Mouse (Mus musculus) gastrocnemius, adult 18-20 months (tissue): ENCODE measurements around the gene Asb7. TPM values are rescaled to one million over a fixed set of nuclear protein-coding genes. Genes with fewer than 3 reads are reported as not detected.

Source experiments
- DNase-seq: peaks from one replicate; pipeline ENCODE4 v3.0.0; 2021; ENCODE audit warnings: low spot score
- long read RNA-seq, 2 experiments: library from polyadenylated mRNA; stranded (forward); transcript quantifications; one replicate each; pipeline ENCODE4 v2.0.0; 2021
- total RNA-seq, 2 experiments: library from RNA; stranded (reverse); gene quantifications; 2 replicates each; pipeline ENCODE4 v1.2.3; 2021

Asb7 gene
- total RNA-seq: 1 to 10 TPM; 7.0 to 7.7 TPM
- long read RNA-seq, experiment 1, full-length matches to known transcripts: 4 of 8 reads
- long read RNA-seq, experiment 1, partial matches to known transcripts: 1 of 8 reads
- long read RNA-seq, experiment 1, other reads (novel, unspliced or antisense): 3 of 8 reads
- long read RNA-seq, experiment 2, full-length matches to known transcripts: 1 of 11 reads
- long read RNA-seq, experiment 2, partial matches to known transcripts: 0 of 11 reads
- long read RNA-seq, experiment 2, other reads (novel, unspliced or antisense): 10 of 11 reads

GRCm38 (mm10) chr7:66689294-66689619 lies at the start of gene Asb7:
Gene Asb7 (minus strand): TSS chr7:66689596.
- DNase-seq: no peak

DNA sequence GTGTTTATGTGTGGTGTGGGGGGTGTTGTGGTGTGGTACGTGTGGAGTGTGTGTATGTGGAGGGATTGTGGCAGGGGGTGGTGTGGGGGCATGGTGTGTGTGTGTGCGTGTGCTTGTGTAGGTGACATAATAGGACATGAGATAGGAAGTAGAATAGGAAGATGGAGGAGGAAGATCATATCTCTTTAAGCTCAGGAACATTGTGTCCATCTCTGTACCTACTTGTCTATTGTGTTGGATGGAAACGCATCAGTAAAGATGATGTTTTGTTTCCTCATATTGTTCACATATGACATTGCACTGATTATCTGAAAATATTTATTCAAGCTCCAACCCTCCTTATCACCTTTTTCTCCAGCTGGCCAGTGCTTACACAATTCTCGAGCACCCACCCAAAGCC lies 48.0 kb upstream of the Asb7 start:
- no peak for DNase-seq

- no peak for DNase-seq
Observed at GRCm38 (mm10) chr7:66734993-66735392, 45.6 kb upstream of the Asb7 start.

- no peak for DNase-seq
Observed at GRCm38 (mm10) chr7:66734466-66734865, 45.1 kb upstream of the Asb7 start.

DNA sequence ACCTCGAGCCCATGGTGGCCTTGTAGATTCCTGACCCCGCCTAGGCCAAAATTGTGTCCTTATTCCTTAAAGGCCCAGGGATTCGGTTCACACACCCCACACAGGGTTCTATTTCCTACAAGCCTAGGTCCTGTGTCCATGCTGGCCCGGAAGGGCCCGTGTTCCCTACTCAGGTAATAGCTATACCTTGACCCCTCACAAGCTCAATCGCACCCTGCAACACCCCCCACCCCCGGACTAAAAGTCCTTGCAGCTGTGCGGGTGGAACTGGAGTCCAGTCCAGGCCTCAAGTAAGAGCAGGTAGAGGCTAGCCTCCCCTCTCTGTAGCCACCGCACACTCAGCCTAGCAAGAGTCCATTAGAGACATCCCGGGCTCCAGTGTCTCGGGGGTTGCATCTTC lies 44.5 kb upstream of the Asb7 start:
- no peak for DNase-seq

- DNase-seq: no peak
Observed at GRCm38 (mm10) chr7:66733431-66733830, 44.0 kb upstream of the Asb7 start.

DNA sequence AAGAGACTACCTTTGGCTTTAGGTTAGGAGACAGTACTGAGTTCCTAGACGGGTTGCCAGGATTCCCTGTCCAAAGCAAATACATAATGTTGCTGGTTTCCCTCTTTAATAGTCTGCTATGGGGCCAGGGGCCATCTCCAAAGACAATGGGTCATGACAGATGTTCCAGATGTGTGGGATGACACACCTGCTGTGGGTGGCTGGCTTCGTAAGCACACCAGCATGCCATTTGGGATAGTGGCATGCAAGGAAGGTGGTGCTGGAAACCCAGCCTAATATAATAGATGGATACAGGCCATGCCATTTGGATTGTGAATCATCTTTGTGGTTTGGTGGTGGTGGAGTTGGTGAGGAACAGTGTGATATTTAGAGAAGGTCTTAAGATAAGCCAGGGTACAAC lies 39.8 kb upstream of the Asb7 start:
- DNase-seq: no peak

GRCm38 (mm10) chr7:66728072-66728471 lies 38.7 kb upstream of the Asb7 start:
- no peak for DNase-seq

DNA sequence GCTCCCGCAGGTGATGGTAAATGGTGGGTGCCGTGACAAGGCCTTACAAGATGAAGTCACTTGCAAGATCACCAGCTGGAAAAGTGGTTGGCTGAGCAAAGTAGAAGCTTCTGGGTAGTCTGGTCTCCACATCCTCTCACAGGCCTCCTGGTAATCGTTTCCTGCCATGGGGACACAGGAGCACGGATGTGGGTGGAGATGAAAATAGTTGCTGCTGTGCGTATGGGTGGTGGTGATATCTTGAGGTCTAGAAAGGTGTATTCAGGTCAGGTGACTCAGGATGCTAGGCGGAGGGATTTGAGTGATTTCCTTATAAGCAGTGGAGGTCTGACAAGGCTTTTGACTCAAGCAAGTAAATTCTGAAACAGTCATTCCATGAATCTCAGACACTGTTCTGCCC lies 35.6 kb upstream of the Asb7 start:
- DNase-seq: no peak

- DNase-seq: no peak
Observed at GRCm38 (mm10) chr7:66724514-66724913, 35.1 kb upstream of the Asb7 start.

DNA sequence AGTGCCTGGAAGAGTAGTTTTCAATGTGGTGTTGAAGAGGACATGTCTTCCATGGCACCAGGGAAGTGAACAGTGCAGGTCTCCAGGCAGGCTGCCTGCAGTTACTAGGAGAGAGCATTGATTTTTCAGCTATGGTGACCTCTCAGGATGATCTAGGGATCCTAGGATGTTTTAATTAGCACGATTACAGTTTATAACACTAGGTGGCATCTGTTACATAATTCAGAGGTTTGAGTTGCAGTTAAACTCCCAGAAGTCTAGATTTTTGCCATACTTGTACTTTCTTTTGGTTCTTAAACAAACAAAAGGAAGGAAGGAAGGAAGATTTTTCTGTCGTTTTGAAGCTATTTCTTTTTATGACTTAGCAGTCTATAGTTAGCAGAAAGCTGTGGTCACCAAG lies 21.8 kb upstream of the Asb7 start:
- DNase-seq: no peak

GRCm38 (mm10) chr7:66704631-66705030 lies 15.2 kb upstream of the Asb7 start:
- no peak for DNase-seq

DNA sequence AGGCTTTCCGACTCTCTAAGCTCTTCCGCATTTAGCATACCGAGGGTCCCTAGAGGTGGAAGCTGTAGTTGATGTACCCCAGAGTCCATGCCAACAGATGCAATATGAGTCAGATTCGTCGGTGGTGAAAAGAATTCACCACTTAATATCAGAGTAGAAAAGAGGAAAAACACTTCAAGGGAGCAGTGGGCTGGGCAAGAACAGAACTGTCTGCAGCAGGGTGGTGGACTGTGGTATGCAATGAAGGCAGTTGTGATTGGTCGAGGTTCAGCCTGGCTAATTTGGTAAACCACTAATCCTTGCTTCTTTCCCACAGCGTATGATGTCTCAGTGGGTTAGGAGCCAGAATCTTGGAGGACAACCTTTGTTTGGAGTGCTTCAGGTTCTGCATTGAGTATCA lies 13.3 kb upstream of the Asb7 start:
- DNase-seq: no peak

DNA sequence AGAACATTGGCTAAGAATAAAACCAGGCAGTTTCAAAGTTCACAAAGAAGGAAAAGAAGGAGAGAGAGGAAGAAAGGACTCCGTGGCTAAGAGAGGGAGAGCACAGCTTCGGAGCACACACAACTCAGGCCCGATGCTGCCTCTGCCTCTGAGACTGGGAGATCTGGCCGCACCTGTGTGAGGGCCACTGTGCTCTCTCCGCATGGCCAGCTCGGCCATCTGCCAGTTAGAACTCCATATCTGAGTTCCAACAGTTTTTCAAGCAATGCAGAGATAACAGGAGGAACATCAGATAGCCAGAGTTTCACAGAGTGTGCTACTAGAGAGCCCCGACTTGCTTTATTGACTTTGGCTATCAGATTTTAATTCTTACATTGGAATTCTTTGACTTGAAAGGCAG lies 5.1 kb upstream of the Asb7 start:
- DNase-seq: no peak

- peak; percentile 99 for DNase-seq
Observed at GRCm38 (mm10) chr7:66689620-66690360, 394 bp upstream of the Asb7 start, which contains the start of gene Lins1. Gene Lins1 (plus strand): TSS chr7:66689889.

DNA sequence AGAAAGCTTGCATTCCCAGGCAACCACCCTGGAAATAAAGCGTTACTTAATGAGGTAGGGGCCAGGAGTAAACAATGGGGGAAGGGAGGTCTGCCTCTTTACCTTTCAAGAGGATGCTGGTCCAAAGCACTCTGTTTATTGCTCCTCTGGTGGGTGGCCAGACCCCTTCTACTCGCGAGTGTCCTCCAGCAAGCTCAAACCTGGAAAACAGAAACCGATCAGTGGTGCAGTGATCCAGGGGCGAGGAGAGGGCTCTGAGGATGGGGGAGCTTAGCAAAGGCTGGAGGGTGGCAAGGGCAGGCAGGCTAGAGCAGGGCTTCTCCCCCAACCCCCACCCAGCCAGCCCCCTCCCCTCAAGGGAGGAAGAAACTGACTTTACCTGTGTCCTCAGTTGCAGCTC lies 675 bp downstream of the Asb7 start:
- DNase-seq: no peak

DNA sequence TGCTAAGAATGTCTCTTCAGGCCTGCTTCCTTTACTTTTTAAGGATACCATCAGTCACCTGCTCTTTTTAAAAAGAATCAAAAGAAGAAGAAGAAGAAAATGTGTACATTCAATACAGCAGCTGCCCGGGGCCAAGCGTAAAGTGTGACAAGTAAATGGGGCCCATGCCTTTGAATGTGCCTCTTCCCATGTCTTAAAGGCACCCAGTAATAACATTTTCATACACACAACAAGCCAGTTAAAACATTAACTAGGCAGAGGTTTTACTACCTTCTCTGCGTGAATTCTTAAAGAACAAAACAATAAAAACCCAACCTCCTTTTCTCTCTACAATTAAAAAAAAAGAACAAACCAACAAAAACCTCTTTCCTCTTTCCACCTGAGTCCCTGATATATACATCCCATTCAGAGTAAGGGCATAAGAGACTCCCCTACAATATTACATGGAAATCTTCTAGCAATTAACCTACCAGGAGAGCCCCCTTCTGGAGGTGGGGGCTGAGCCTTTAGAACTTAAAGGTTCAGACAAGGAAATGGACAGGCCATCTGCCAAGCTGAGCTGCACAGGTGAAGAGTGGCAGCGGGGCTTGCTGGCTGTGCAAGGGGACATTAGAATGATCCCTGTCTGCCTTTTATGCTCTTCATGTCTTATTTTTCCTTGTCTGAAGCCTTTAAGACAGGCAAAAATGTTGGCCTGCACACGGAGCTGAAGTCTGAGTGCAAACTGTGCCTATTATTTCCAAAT lies 7.1 kb downstream of the Asb7 start:
- no peak for DNase-seq

DNA sequence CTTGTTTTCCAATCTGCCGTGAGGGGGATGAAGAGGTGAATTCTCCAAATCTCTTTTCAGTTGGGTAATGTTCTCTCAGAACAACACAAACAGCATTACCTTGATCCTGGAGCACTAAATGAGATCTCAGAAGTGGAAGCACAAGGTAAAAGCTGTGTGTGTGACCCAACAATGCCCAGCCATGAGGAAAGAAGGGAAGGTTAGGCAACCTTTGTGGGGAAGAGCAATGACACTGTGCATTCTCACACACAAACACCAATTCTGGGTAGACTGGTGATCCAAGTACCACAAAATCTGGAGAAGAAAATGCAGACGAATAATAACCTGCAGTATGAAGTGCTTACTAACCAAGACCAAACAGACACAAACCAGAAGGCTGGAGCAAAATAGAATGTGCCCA lies 13.6 kb downstream of the Asb7 start:
- DNase-seq: no peak

GRCm38 (mm10) chr7:66667064-66667463 lies 22.3 kb downstream of the Asb7 start:
- DNase-seq: no peak

- DNase-seq: no peak
Observed at GRCm38 (mm10) chr7:66663548-66663947, 25.8 kb downstream of the Asb7 start.

DNA sequence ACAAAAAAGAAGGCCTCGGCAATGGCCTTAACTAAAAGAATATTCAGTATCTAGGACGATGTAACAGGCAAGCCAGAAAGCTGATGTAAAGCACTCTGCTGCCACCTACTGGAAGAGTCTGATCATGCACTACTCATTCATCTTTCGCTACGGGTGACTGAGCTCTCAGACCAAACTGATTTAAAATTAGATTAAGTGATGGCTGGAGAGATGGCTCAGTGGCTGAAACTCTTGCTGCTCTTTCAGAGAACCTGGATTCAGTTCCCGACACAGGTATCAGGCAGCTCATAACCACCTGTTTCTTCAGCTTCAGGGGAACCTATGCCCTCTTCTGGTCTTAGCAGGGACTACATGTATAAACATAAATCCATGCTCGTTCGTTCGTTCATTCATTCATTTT lies 27.8 kb downstream of the Asb7 start:
- peak; percentile 86 for DNase-seq

GRCm38 (mm10) chr7:66660972-66661371 lies 28.4 kb downstream of the Asb7 start:
- DNase-seq: no peak

- DNase-seq: no peak
Observed at GRCm38 (mm10) chr7:66660291-66660690, 29.1 kb downstream of the Asb7 start.
